Mouse (Mus musculus) natural killer cell, adult 2 months (primary cell): ENCODE results near the gene Mgat5.

ENCODE experiments used
- DNase-seq, 2 experiments: peaks; one replicate each; pipeline ENCODE4 v3.0.0; 2022; ENCODE audit warnings: low spot score in 2 of 2

Gene Mgat5

GRCm38 (mm10) chr1:127305582-127305981 lies 100.8 kb downstream of the Mgat5 start:
- DNase-seq = peak; percentile 29 to 43

GRCm38 (mm10) chr1:127306024-127306771 lies 101.4 kb downstream of the Mgat5 start:
- peak; percentile 45 to 60 for DNase-seq

- DNase-seq = no peak
These were observed 102.5 kb downstream of the Mgat5 start for GRCm38 (mm10) chr1:127307361-127307760.

- DNase-seq = peak in 1 of 2 experiments; percentile 18
These were observed 103.5 kb downstream of the Mgat5 start for GRCm38 (mm10) chr1:127308207-127308725.

GRCm38 (mm10) chr1:127308989-127309701 lies 104.3 kb downstream of the Mgat5 start:
- peak; percentile 18 to 61 for DNase-seq

- DNase-seq = no peak
These were observed 105.2 kb downstream of the Mgat5 start for GRCm38 (mm10) chr1:127310011-127310410.

GRCm38 (mm10) chr1:127310703-127311102 lies 105.9 kb downstream of the Mgat5 start:
- no peak for DNase-seq

- DNase-seq = no peak
These were observed 109.0 kb downstream of the Mgat5 start for GRCm38 (mm10) chr1:127313652-127314350.

GRCm38 (mm10) chr1:127315763-127316627 lies 111.2 kb downstream of the Mgat5 start:
- DNase-seq = no peak

- DNase-seq = no peak
These were observed 111.8 kb downstream of the Mgat5 start for GRCm38 (mm10) chr1:127316651-127317050.

- DNase-seq = no peak
These were observed 112.7 kb downstream of the Mgat5 start for GRCm38 (mm10) chr1:127317541-127317940.

GRCm38 (mm10) chr1:127318486-127318885 lies 113.7 kb downstream of the Mgat5 start:
- DNase-seq = peak in 1 of 2 experiments; percentile 33

GRCm38 (mm10) chr1:127319768-127320167 lies 115.0 kb downstream of the Mgat5 start:
- peak; percentile 31 to 55 for DNase-seq

- DNase-seq = no peak
These were observed 116.1 kb downstream of the Mgat5 start for GRCm38 (mm10) chr1:127320956-127321355.

- no peak for DNase-seq
These were observed 116.8 kb downstream of the Mgat5 start for GRCm38 (mm10) chr1:127321638-127322037.

- peak in 1 of 2 experiments; percentile 22 for DNase-seq
These were observed 117.5 kb downstream of the Mgat5 start for GRCm38 (mm10) chr1:127322169-127322805.

- no peak for DNase-seq
These were observed 120.9 kb downstream of the Mgat5 start for GRCm38 (mm10) chr1:127325601-127326198.

- no peak for DNase-seq
These were observed 123.0 kb downstream of the Mgat5 start for GRCm38 (mm10) chr1:127327773-127328172.

GRCm38 (mm10) chr1:127328354-127328875 lies 123.6 kb downstream of the Mgat5 start:
- no peak for DNase-seq

GRCm38 (mm10) chr1:127329810-127330209 lies 125.0 kb downstream of the Mgat5 start:
- no peak for DNase-seq
